ENCODE assay signal across 8 mouse cellular contexts in genomic region chr3:93547099-93547648, GRCm38 (mm10). TPM values are rescaled to one million over a fixed set of nuclear protein-coding genes. Genes with fewer than 3 reads are reported as not detected.
DNase-seq lines count a peak whose midpoint lies in the region; ATAC-seq and TF ChIP-seq lines count a peak whose summit lies in the region.

No protein-coding gene starts in this region.

- peak; percentile 80 to 98 for TF ChIP-seq CTCF in CH12.LX (conservative IDR thresholded peaks at IDR 0.05 in 1 of 2, IDR thresholded peaks at IDR 0.05 in 1 of 2; ENCODE audit: low read depth in 2 of 2, low read length in 2 of 2)
- TF ChIP-seq CTCF in bone marrow macrophage, adult 2 months (IDR thresholded peaks at IDR 0.05; ENCODE audit: low read depth, low read length), result peak; percentile 82; the same call in 1 of the 2 replicates

- no peaks in the 10 kb centered on the region for H3K79me2 ChIP-seq in CH12.LX (replicated peaks; ENCODE audit: control insufficient read depth, extremely low read depth, insufficient read depth, poor library complexity, severe bottlenecking)

- peak; percentile 99 for TF ChIP-seq RAD21 in CH12.LX (IDR thresholded peaks at IDR 0.05; ENCODE audit: low read depth, low read length)

- H3K4me2 ChIP-seq in CH12.LX (ENCODE audit: insufficient read depth, low read depth, poor library complexity, severe bottlenecking), result peak overlapping the region; percentile 86
- no peak overlapping the region for H3K4me2 ChIP-seq in forebrain, embryonic 12.5 days

- H3K9me3 ChIP-seq in CH12.LX (replicated peaks; ENCODE audit: low read length), result peaks cover 4% of the 10 kb centered on the region
- no peaks in the 10 kb centered on the region for H3K9me3 ChIP-seq in forebrain, embryonic 12.5 days

- DNase-seq in CH12.LX (ENCODE audit: extremely low read depth), result peak; percentile 94
- DNase-seq in heart, postnatal 4 days, result peak; percentile 91
- peak; percentile 62 for DNase-seq in layer of hippocampus, adult 9-11 months
- DNase-seq in lung, postnatal 10 days, result peak; percentile 92
- DNase-seq in ovary, postnatal 36 days (ENCODE audit: low spot score), result peak; percentile 83
- peak; percentile 81 to 87 for DNase-seq in thymus, postnatal 36 days

- TF ChIP-seq EP300 in CH12.LX (IDR thresholded peaks at IDR 0.05; ENCODE audit: low read length), result peak; percentile 83; the same call in 1 of the 2 replicates

- peaks cover 12 to 46% of the 10 kb centered on the region in 2 experiments for H3K4me1 ChIP-seq in CH12.LX (ENCODE audit: control insufficient read depth in 1 of 2, insufficient read depth in 2 of 2)
- peaks cover 18% of the 10 kb centered on the region for H3K4me1 ChIP-seq in bone marrow macrophage, adult 2 months (ENCODE audit: control insufficient read depth, insufficient read depth, low read length)
- no peaks in the 10 kb centered on the region for H3K4me1 ChIP-seq in forebrain, embryonic 12.5 days

- in situ Hi-C loops in CH12.LX (cut with MboI; ENCODE audit: low pct_ligation_motif_present, low pct_unique_long_range_greater_than_20kb, low sequenced_read_pairs), result loop anchor here (5.0 kb wide), 1 partner anchor 55 kb away; no protein-coding TSS in a partner anchor

- H3K27me3 ChIP-seq in CH12.LX (replicated peaks), result no peaks in the 10 kb centered on the region
- no peaks in the 10 kb centered on the region for H3K27me3 ChIP-seq in forebrain, embryonic 12.5 days

- H3K4me3 ChIP-seq in CH12.LX (replicated peaks in 1 of 3; ENCODE audit: low read depth in 2 of 3, low read length in 2 of 3, poor library complexity in 1 of 3), result peak overlapping the region in 1 of 3 experiments; percentile 23
- 0 out of 2 replicates have a peak overlapping the region, but pooled peaks have one; percentile 1 for H3K4me3 ChIP-seq in bone marrow macrophage, adult 2 months (ENCODE audit: insufficient read depth, low read length)
- no peak overlapping the region for H3K4me3 ChIP-seq in forebrain, embryonic 12.5 days (replicated peaks)

- no peak; the same call in 1 of the 2 replicates for TF ChIP-seq POLR2A in CH12.LX (IDR thresholded peaks at IDR 0.05; ENCODE audit: low read depth, low read length)
- no peak for TF ChIP-seq POLR2A in bone marrow macrophage, adult 2 months (IDR thresholded peaks at IDR 0.05; ENCODE audit: borderline replicate concordance, low read depth, low read length)

- peak; percentile 36 for ATAC-seq in forebrain, embryonic 12.5 days (ENCODE audit: low FRiP score)

- H3K36me3 ChIP-seq in CH12.LX (replicated peaks in 1 of 2; ENCODE audit: control insufficient read depth in 1 of 2, insufficient read depth in 1 of 2, low read length in 1 of 2), result no peaks in the 10 kb centered on the region
- no peaks in the 10 kb centered on the region for H3K36me3 ChIP-seq in forebrain, embryonic 12.5 days (replicated peaks)

- no peak overlapping the region for H3K9ac ChIP-seq in CH12.LX (ENCODE audit: insufficient read depth, low read depth)
- no peak overlapping the region for H3K9ac ChIP-seq in forebrain, embryonic 12.5 days

- dilution Hi-C loops in CH12.LX (cut with MboI; ENCODE audit: extremely low pct_ligation_motif_present, extremely low pct_unique_long_range_greater_than_20kb, low sequenced_read_pairs), result no loop called here

- peak overlapping the region; percentile 69; the same call in 1 of the 2 replicates for H3K27ac ChIP-seq in CH12.LX (ENCODE audit: insufficient read depth, low read depth)
- H3K27ac ChIP-seq in bone marrow macrophage, adult 2 months (ENCODE audit: insufficient read depth, low read depth, low read length), result no peak overlapping the region
- H3K27ac ChIP-seq in forebrain, embryonic 12.5 days, result no peak overlapping the region

- 34% methylated on average over 7 of the region's 7 CpGs for WGBS in forebrain, embryonic 12.5 days

TF ChIP-seq in CH12.LX, 34 proteins besides CTCF, POLR2A, EP300 and RAD21:
- TF ChIP-seq MEF2A (IDR thresholded peaks at IDR 0.05; ENCODE audit: borderline replicate concordance, low read depth, low read length), result 0 out of 2 replicates have a peak, but pooled peaks have one; percentile 49
- TF ChIP-seq ETS1 (conservative IDR thresholded peaks at IDR 0.05; ENCODE audit: low read depth, low read length), result peak; percentile 17; the same call in 1 of the 2 replicates
- TF ChIP-seq ELF1 (IDR thresholded peaks at IDR 0.05; ENCODE audit: low read depth, low read length), result peak; percentile 69
- peak; percentile 98 for TF ChIP-seq SMC3 (IDR thresholded peaks at IDR 0.05; ENCODE audit: low read depth, low read length)
- 0 out of 2 replicates have a peak, but pooled peaks have one; percentile 31 for TF ChIP-seq TBP (conservative IDR thresholded peaks at IDR 0.05; ENCODE audit: low read depth, low read length)
- TF ChIP-seq MAZ (IDR thresholded peaks at IDR 0.05; ENCODE audit: low read depth, low read length), result peak; percentile 96
- no peak for TF ChIP-seq USF2 (conservative IDR thresholded peaks at IDR 0.05; ENCODE audit: low read depth, low read length)
- TF ChIP-seq ZMIZ1 (IDR thresholded peaks at IDR 0.05; ENCODE audit: low read depth, low read length), result no peak
- no peak for TF ChIP-seq MAX (IDR thresholded peaks at IDR 0.05; ENCODE audit: low read length)
- peak; percentile 83 for TF ChIP-seq CHD2 (IDR thresholded peaks at IDR 0.05; ENCODE audit: low read length)
- no peak for TF ChIP-seq MYC (IDR thresholded peaks at IDR 0.05; ENCODE audit: low read depth, low read length)
- TF ChIP-seq ZC3H11A (IDR thresholded peaks at IDR 0.05; ENCODE audit: low read depth, low read length), result peak; percentile 82
- peak; percentile 46; the same call in 1 of the 2 replicates for TF ChIP-seq IRF4 (IDR thresholded peaks at IDR 0.05; ENCODE audit: low read depth, low read length)

RNA-seq across cellular contexts. Expression of gene S100a10, which starts 7.7 kb away (rescaled TPM):
- total RNA-seq in CH12.LX (2012; rRNA removed) (352 and 369 TPM in 2 replicates), CH12.LX (2014; rRNA removed) (429 and 518 TPM in 2 replicates)
- 213 and 259 TPM in 2 replicates for polyA plus RNA-seq in CH12.LX (2012; ENCODE audit: insufficient read length, low read depth)
- polyA plus RNA-seq in bone marrow macrophage, adult 2 months (2012; ENCODE audit: insufficient read depth, insufficient read length, missing spikeins), result 412 and 439 TPM in 2 replicates
- 108 and 148 TPM in 2 replicates for polyA plus RNA-seq in forebrain, embryonic 12.5 days (2016; fragmentation: Nextera tagmentation; extraction: Ambion mirVana)
- 100 to 1,000 TPM; 174 to 179 TPM for total RNA-seq in heart, postnatal 4 days (2021)

RNA-seq across cellular contexts. Expression of gene S100a11, which starts 26.9 kb away (rescaled TPM):
- 33.4 and 47.2 TPM in 2 replicates for total RNA-seq in CH12.LX (2012; rRNA removed)
- total RNA-seq in CH12.LX (2014; rRNA removed), result 68.9 and 75.2 TPM in 2 replicates
- polyA plus RNA-seq in CH12.LX (2012; ENCODE audit: insufficient read length, low read depth), result 448 and 468 TPM in 2 replicates
- polyA plus RNA-seq in bone marrow macrophage, adult 2 months (2012; ENCODE audit: insufficient read depth, insufficient read length, missing spikeins), result 357 and 359 TPM in 2 replicates
- 251 and 342 TPM in 2 replicates for polyA plus RNA-seq in forebrain, embryonic 12.5 days (2016; fragmentation: Nextera tagmentation; extraction: Ambion mirVana)
- 100 to 1,000 TPM; 243 to 300 TPM for total RNA-seq in heart, postnatal 4 days (2021)
